Mouse (Mus musculus): ENCODE results near the gene Srgn.

Gene Srgn

GRCm38 (mm10) chr10:62527351-62527750 lies at the start of gene Srgn:
TSS of gene Srgn (minus strand) at chr10:62527451.
- DNase-seq (ENCODE audit: low read depth), result no peak

- no peak for DNase-seq (ENCODE audit: low read depth)
These were observed 47.8 kb upstream of the Srgn start for GRCm38 (mm10) chr10:62575001-62575400.

GRCm38 (mm10) chr10:62570126-62570871 lies 43.0 kb upstream of the Srgn start:
- DNase-seq (ENCODE audit: low read depth), result no peak

- DNase-seq (ENCODE audit: low read depth), result no peak
These were observed 41.6 kb upstream of the Srgn start for GRCm38 (mm10) chr10:62568861-62569260.

GRCm38 (mm10) chr10:62557736-62558135 lies 30.5 kb upstream of the Srgn start:
- DNase-seq (ENCODE audit: low read depth), result no peak

GRCm38 (mm10) chr10:62556558-62556901 lies 29.3 kb upstream of the Srgn start:
- no peak for DNase-seq (ENCODE audit: low read depth)

GRCm38 (mm10) chr10:62555705-62556557 lies 28.7 kb upstream of the Srgn start:
- no peak for DNase-seq (ENCODE audit: low read depth)

- DNase-seq (ENCODE audit: low read depth), result peak; percentile 55
These were observed 26.4 kb upstream of the Srgn start for GRCm38 (mm10) chr10:62553611-62554091.

GRCm38 (mm10) chr10:62550787-62551300 lies 23.6 kb upstream of the Srgn start:
- no peak for DNase-seq (ENCODE audit: low read depth)

GRCm38 (mm10) chr10:62549523-62550166 lies 22.4 kb upstream of the Srgn start:
- DNase-seq (ENCODE audit: low read depth), result peak; percentile 87

GRCm38 (mm10) chr10:62546441-62546840 lies 19.2 kb upstream of the Srgn start:
- no peak for DNase-seq (ENCODE audit: low read depth)

- DNase-seq (ENCODE audit: low read depth), result no peak
These were observed 18.5 kb upstream of the Srgn start for GRCm38 (mm10) chr10:62545759-62546158.

- DNase-seq (ENCODE audit: low read depth), result no peak
These were observed 17.1 kb upstream of the Srgn start for GRCm38 (mm10) chr10:62544316-62544715.

- DNase-seq (ENCODE audit: low read depth), result peak; percentile 81
These were observed 16.2 kb upstream of the Srgn start for GRCm38 (mm10) chr10:62543399-62543808.

- DNase-seq (ENCODE audit: low read depth), result peak; percentile 59
These were observed 15.7 kb upstream of the Srgn start for GRCm38 (mm10) chr10:62542928-62543327.

- DNase-seq (ENCODE audit: low read depth), result no peak
These were observed 15.3 kb upstream of the Srgn start for GRCm38 (mm10) chr10:62542507-62542906.

- DNase-seq (ENCODE audit: low read depth), result no peak
These were observed 14.2 kb upstream of the Srgn start for GRCm38 (mm10) chr10:62541499-62541898.

GRCm38 (mm10) chr10:62540800-62541199 lies 13.5 kb upstream of the Srgn start:
- no peak for DNase-seq (ENCODE audit: low read depth)

- DNase-seq (ENCODE audit: low read depth), result no peak
These were observed 7.3 kb upstream of the Srgn start for GRCm38 (mm10) chr10:62534509-62534908.

- DNase-seq (ENCODE audit: low read depth), result no peak
These were observed 5.6 kb upstream of the Srgn start for GRCm38 (mm10) chr10:62532832-62533231.

- no peak for DNase-seq (ENCODE audit: low read depth)
These were observed 2.9 kb upstream of the Srgn start for GRCm38 (mm10) chr10:62530183-62530582.

GRCm38 (mm10) chr10:62522346-62522950 lies 4.8 kb downstream of the Srgn start:
- no peak for DNase-seq (ENCODE audit: low read depth)

All from c-Kit-positive CD71-negative TER-119-negative erythroid progenitor cells, embryonic 14.5 days (primary cell).